Mouse (Mus musculus) spleen, adult 2 months (tissue): ENCODE data around the gene Nkx2-5.

Experiments
- CTCF ChIP-seq: fragments of 200-500 bp; IDR thresholded peaks from 2 replicates; pipeline ENCODE4 v1.5.1; 2011; ENCODE audit warnings: mild to moderate bottlenecking, inconsistent platforms; ENCODE audit not compliant: insufficient read depth, insufficient read length, insufficient replicate concordance; ENCODE audit errors: extremely low read depth
- POLR2A ChIP-seq: fragments of 200-500 bp; IDR thresholded peaks from 2 replicates; pipeline ENCODE4 v1.6.1; 2011; ENCODE audit warnings: low read depth, low read length, inconsistent platforms

- TF ChIP-seq CTCF (no peak), POLR2A (no peak)
Measured at GRCm38 (mm10) chr17:26843696-26844236, 1.0 kb downstream of the Nkx2-5 start.
